Mouse (Mus musculus) forebrain, embryonic 12.5 days (tissue): ENCODE measurements at regions not wholly inside any gene's neighbourhood (a gene's known extent, or its start where the extent isn't known, plus 50 kb on each side); places are given as distances from the start of the nearest gene placed in this dataset.

ENCODE experiments used
- ATAC-seq: fragments of 200-750 bp; cut with Nextera tagmentation; 2 replicates; pipeline ENCODE4 v1.8.0; 2017; ENCODE audit warnings: moderate TSS enrichment; ENCODE audit not compliant: low FRiP score
- H3K27ac ChIP-seq: fragments of 300-500 bp; sonication (generic); 2 replicates; pipeline ENCODE4 v1.5.1; 2016; ENCODE audit warnings: mild to moderate bottlenecking
- H3K27me3 ChIP-seq: fragments of 300-500 bp; sonication (generic); 2 replicates; pipeline ENCODE4 v1.6.1; 2016; ENCODE audit warnings: mild to moderate bottlenecking
- H3K36me3 ChIP-seq: fragments of 300-500 bp; sonication (generic); replicated peaks from 2 replicates; pipeline ENCODE4 v1.6.1; 2016; ENCODE audit warnings: mild to moderate bottlenecking
- H3K4me1 ChIP-seq: fragments of 300-500 bp; sonication (generic); 2 replicates; pipeline ENCODE4 v1.6.1; 2016
- H3K4me2 ChIP-seq: fragments of 300-500 bp; sonication (generic); 2 replicates; pipeline ENCODE4 v1.6.1; 2016; ENCODE audit warnings: mild to moderate bottlenecking, moderate library complexity
- H3K4me3 ChIP-seq: fragments of 300-500 bp; sonication (generic); replicated peaks from 2 replicates; pipeline ENCODE4 v1.5.1; 2016; ENCODE audit warnings: mild to moderate bottlenecking
- H3K9ac ChIP-seq: fragments of 300-500 bp; sonication (generic); 2 replicates; pipeline ENCODE4 v1.6.1; 2016; ENCODE audit warnings: mild to moderate bottlenecking
- H3K9me3 ChIP-seq: fragments of 300-500 bp; sonication (generic); 2 replicates; pipeline ENCODE4 v1.6.1; 2016
- WGBS: fragments of 180-500 bp; shearing (Covaris S2); methylation state at CpG from one replicate; pipeline ENCODE4 v1.1.7; 2016; 5-methylcytosine and 5-hydroxymethylcytosine counted together

- no peak overlapping the region for H3K9ac ChIP-seq
- H3K9me3 ChIP-seq = no peaks in the 10 kb centered on the region
- H3K27me3 ChIP-seq = no peaks in the 10 kb centered on the region
- peaks cover 5% of the 10 kb centered on the region for H3K4me1 ChIP-seq
- WGBS = 68% methylated on average over 12 of the region's 12 CpGs
- H3K27ac ChIP-seq = no peak overlapping the region
- no peak overlapping the region for H3K4me2 ChIP-seq
- no peaks in the 10 kb centered on the region for H3K36me3 ChIP-seq
- ATAC-seq = no peak
- H3K4me3 ChIP-seq = no peak overlapping the region
Observed at GRCm38 (mm10) chr4:32130594-32130993, 108.0 kb upstream of the Bach2 start.

DNA sequence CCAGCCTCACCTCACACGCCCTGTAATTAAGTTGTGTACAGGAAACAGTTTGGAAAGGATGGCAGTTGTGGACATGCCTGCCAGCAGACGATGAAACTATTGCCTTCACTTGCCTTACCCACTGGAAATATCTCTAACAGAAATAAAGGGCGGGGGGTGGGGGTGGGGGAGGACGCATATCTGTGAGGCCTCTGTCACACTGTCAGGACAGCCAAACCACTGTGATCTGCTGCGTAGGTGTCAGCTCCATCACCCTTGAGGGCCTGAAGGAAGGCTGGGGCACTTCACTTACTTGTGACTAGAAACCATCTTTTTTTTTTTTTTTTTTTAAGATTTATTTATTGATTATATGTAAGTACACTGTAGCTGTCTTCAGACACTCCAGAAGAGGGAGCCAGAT lies 106.8 kb upstream of the Bach2 start:
- WGBS = 93% methylated on average over 5 of the region's 5 CpGs
- no peaks in the 10 kb centered on the region for H3K27me3 ChIP-seq
- peaks cover 5% of the 10 kb centered on the region for H3K4me1 ChIP-seq
- H3K4me2 ChIP-seq = no peak overlapping the region
- no peaks in the 10 kb centered on the region for H3K36me3 ChIP-seq
- H3K9ac ChIP-seq = no peak overlapping the region
- no peak for ATAC-seq
- H3K9me3 ChIP-seq = no peaks in the 10 kb centered on the region
- H3K4me3 ChIP-seq = no peak overlapping the region
- no peak overlapping the region for H3K27ac ChIP-seq

- no peaks in the 10 kb centered on the region for H3K9me3 ChIP-seq
- H3K4me3 ChIP-seq = no peak overlapping the region
- no peaks in the 10 kb centered on the region for H3K36me3 ChIP-seq
- no peak overlapping the region for H3K4me2 ChIP-seq
- no peak for ATAC-seq
- H3K9ac ChIP-seq = no peak overlapping the region
- no peak overlapping the region for H3K27ac ChIP-seq
- 0 out of 2 replicates have a peak, but pooled peaks cover 2% of the 10 kb centered on the region for H3K4me1 ChIP-seq
- WGBS = 86% methylated on average over 10 of the region's 10 CpGs
- H3K27me3 ChIP-seq = no peaks in the 10 kb centered on the region
Observed at GRCm38 (mm10) chr4:32136151-32136550, 102.5 kb upstream of the Bach2 start.

GRCm38 (mm10) chr4:32137243-32137642 lies 101.4 kb upstream of the Bach2 start:
- Histone ChIP-seq H3K27ac (no peak overlapping the region), H3K4me1 (peaks cover 4% of the 10 kb centered on the region; the same call in 1 of the 2 replicates), H3K9me3 (no peaks in the 10 kb centered on the region), H3K36me3 (no peaks in the 10 kb centered on the region), H3K27me3 (no peaks in the 10 kb centered on the region), H3K4me2 (no peak overlapping the region), H3K4me3 (no peak overlapping the region), H3K9ac (no peak overlapping the region)
- ATAC-seq = no peak

DNA sequence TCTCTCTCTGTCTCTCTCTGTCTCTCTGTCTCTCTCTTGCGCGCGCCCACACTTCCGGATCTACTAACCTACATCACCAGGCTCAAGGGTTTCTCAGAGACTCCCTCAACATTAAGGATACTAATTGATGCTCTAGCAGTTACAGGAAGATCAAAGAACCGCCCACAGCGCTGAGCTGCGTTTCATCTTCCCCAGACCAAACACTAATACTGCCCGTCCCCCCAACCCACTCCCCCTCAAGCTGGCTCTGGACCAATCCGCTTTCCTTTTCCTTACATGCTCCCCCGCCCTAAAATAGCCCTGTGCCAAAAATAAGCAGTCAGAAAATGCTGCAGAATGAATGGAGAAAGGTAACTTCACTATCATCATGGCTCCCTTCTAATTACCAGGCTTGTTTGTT lies 100.6 kb upstream of the Bach2 start:
- no peaks in the 10 kb centered on the region for H3K27me3 ChIP-seq
- H3K27ac ChIP-seq = no peak overlapping the region
- peak; percentile 30; the same call in 1 of the 2 replicates for ATAC-seq
- no peak overlapping the region for H3K4me3 ChIP-seq
- H3K36me3 ChIP-seq = no peaks in the 10 kb centered on the region
- H3K4me1 ChIP-seq = peaks cover 6% of the 10 kb centered on the region; the same call in 1 of the 2 replicates
- no peak overlapping the region for H3K9ac ChIP-seq
- no peaks in the 10 kb centered on the region for H3K9me3 ChIP-seq
- H3K4me2 ChIP-seq = no peak overlapping the region
- WGBS = 67% methylated on average over 10 of the region's 10 CpGs

- Histone ChIP-seq H3K9me3 (no peaks in the 10 kb centered on the region), H3K4me1 (peaks cover 6% of the 10 kb centered on the region; the same call in 1 of the 2 replicates), H3K4me3 (no peak overlapping the region), H3K27ac (no peak overlapping the region), H3K4me2 (no peak overlapping the region), H3K36me3 (no peaks in the 10 kb centered on the region), H3K9ac (no peak overlapping the region), H3K27me3 (no peaks in the 10 kb centered on the region)
- no peak for ATAC-seq
- WGBS = 75% methylated on average over 6 of the region's 6 CpGs
Observed at GRCm38 (mm10) chr4:32139586-32139985, 99.0 kb upstream of the Bach2 start.

- H3K27me3 ChIP-seq = no peaks in the 10 kb centered on the region
- H3K4me3 ChIP-seq = no peak overlapping the region
- no peaks in the 10 kb centered on the region for H3K36me3 ChIP-seq
- no peaks in the 10 kb centered on the region for H3K9me3 ChIP-seq
- H3K4me2 ChIP-seq = no peak overlapping the region
- no peak overlapping the region for H3K27ac ChIP-seq
- H3K4me1 ChIP-seq = peaks cover 6% of the 10 kb centered on the region; the same call in 1 of the 2 replicates
- no peak for ATAC-seq
- 92% methylated on average over 2 of the region's 2 CpGs for WGBS
- no peak overlapping the region for H3K9ac ChIP-seq
Observed at GRCm38 (mm10) chr4:32140068-32140467, 98.5 kb upstream of the Bach2 start.

- Histone ChIP-seq H3K9ac (no peak overlapping the region), H3K9me3 (no peaks in the 10 kb centered on the region), H3K4me2 (no peak overlapping the region), H3K27me3 (no peaks in the 10 kb centered on the region), H3K4me1 (peaks cover 6% of the 10 kb centered on the region; the same call in 1 of the 2 replicates), H3K36me3 (no peaks in the 10 kb centered on the region), H3K27ac (no peak overlapping the region), H3K4me3 (no peak overlapping the region)
- no peak for ATAC-seq
- 74% methylated on average over 4 of the region's 4 CpGs for WGBS
Observed at GRCm38 (mm10) chr4:32142198-32142597, 96.4 kb upstream of the Bach2 start.

- no peak overlapping the region for H3K4me3 ChIP-seq
- no peak overlapping the region for H3K27ac ChIP-seq
- no peak overlapping the region for H3K9ac ChIP-seq
- no peaks in the 10 kb centered on the region for H3K27me3 ChIP-seq
- H3K4me2 ChIP-seq = no peak overlapping the region
- H3K4me1 ChIP-seq = peaks cover 3% of the 10 kb centered on the region; the same call in 1 of the 2 replicates
- no peak for ATAC-seq
- 63% methylated on average over 1 of the region's 1 CpGs for WGBS
- H3K36me3 ChIP-seq = no peaks in the 10 kb centered on the region
- H3K9me3 ChIP-seq = no peaks in the 10 kb centered on the region
Observed at GRCm38 (mm10) chr4:32147146-32147545, 91.5 kb upstream of the Bach2 start.

GRCm38 (mm10) chr4:32148597-32148996 lies 90.0 kb upstream of the Bach2 start:
- no peak overlapping the region for H3K4me2 ChIP-seq
- H3K36me3 ChIP-seq = no peaks in the 10 kb centered on the region
- H3K4me3 ChIP-seq = no peak overlapping the region
- ATAC-seq = no peak
- no peak overlapping the region for H3K27ac ChIP-seq
- H3K9me3 ChIP-seq = no peaks in the 10 kb centered on the region
- no peaks in the 10 kb centered on the region for H3K4me1 ChIP-seq
- no peaks in the 10 kb centered on the region for H3K27me3 ChIP-seq
- 84% methylated on average over 2 of the region's 2 CpGs for WGBS
- H3K9ac ChIP-seq = no peak overlapping the region

DNA sequence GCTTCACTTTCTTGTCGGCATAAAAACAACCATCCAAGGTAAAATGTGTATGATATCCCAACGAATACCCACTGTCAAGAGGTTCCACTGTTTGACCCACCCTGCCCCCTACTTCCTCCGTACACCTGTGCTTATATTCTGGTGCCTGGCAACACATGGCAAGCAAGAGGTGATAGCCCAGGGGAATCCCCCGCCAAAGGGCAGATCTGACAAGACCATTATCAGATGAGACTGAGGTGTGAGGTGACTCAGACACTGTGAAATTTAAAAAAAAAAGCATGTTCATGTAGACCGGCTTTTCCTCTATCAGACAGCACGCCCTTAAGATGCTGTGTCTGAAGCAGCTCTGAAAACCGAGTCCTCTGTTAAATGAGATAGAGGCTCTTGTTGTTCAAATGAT lies 89.4 kb upstream of the Bach2 start:
- no peak overlapping the region for H3K27ac ChIP-seq
- H3K4me1 ChIP-seq = no peaks in the 10 kb centered on the region
- no peak overlapping the region for H3K9ac ChIP-seq
- no peak overlapping the region for H3K4me3 ChIP-seq
- H3K9me3 ChIP-seq = no peaks in the 10 kb centered on the region
- 88% methylated on average over 7 of the region's 7 CpGs for WGBS
- no peaks in the 10 kb centered on the region for H3K36me3 ChIP-seq
- no peak overlapping the region for H3K4me2 ChIP-seq
- ATAC-seq = no peak
- H3K27me3 ChIP-seq = no peaks in the 10 kb centered on the region

- 77% methylated on average over 4 of the region's 4 CpGs for WGBS
- H3K4me2 ChIP-seq = no peak overlapping the region
Observed at GRCm38 (mm10) chr4:32153356-32153755, 85.2 kb upstream of the Bach2 start.

GRCm38 (mm10) chr4:32156965-32157364 lies 81.6 kb upstream of the Bach2 start:
- Histone ChIP-seq H3K9ac (no peak overlapping the region), H3K36me3 (no peaks in the 10 kb centered on the region), H3K27me3 (no peaks in the 10 kb centered on the region; the same call in 1 of the 2 replicates), H3K4me2 (no peak overlapping the region), H3K9me3 (no peaks in the 10 kb centered on the region), H3K27ac (no peak overlapping the region), H3K4me1 (peaks cover 13% of the 10 kb centered on the region), H3K4me3 (no peak overlapping the region)
- WGBS = 75% methylated on average over 8 of the region's 8 CpGs
- no peak for ATAC-seq

More at GRCm38 (mm10) chr4:32153356-32153755, 85.2 kb upstream of the Bach2 start:
- Histone ChIP-seq H3K9ac (no peak overlapping the region), H3K27ac (no peak overlapping the region), H3K36me3 (no peaks in the 10 kb centered on the region), H3K4me3 (no peak overlapping the region), H3K9me3 (no peaks in the 10 kb centered on the region), H3K4me1 (no peaks in the 10 kb centered on the region), H3K27me3 (no peaks in the 10 kb centered on the region)
- peak; percentile 83 for ATAC-seq
